Mouse (Mus musculus): Measurements from ENCODE around the gene Zmynd19.
"Not testable (repeated sequence)": the region's sequence is repeated elsewhere in the genome, so short reads cannot be mapped to it uniquely, and the experiment has no call there.

Zmynd19 gene

GRCm38 (mm10) chr2:24935057-24935796 lies 14.4 kb upstream of the Zmynd19 start, which contains the start of gene Arrdc1:
TSS of gene Arrdc1 (minus strand) at chr2:24935252.
- peak; percentile 94 for DNase-seq (ENCODE audit: low read depth, low spot score)

GRCm38 (mm10) chr2:24942092-24942491 lies 7.5 kb upstream of the Zmynd19 start:
- DNase-seq (ENCODE audit: low read depth, low spot score), result no peak

- peak; percentile 26 for DNase-seq (ENCODE audit: low read depth, low spot score)
Observed at GRCm38 (mm10) chr2:24944304-24944703, 5.3 kb upstream of the Zmynd19 start.

DNA sequence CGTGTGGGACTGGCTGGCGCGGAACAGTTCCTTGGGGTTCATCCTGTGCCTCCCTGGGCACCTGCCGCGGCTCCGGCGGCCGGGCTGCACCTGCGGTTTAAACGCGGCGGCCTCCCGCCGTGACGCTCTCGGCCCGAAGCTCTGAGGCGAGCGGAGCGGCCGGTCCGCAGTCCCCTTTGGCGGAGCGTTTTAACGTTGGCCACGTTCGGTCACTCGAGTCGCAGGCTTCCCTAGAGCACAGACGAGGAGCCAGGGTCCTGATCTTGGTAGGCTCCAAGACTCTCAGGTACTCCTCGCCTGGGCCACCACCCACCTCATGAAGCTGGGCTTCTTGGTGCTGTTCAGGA lies 570 bp downstream of the Zmynd19 start:
- DNase-seq (ENCODE audit: low read depth, low spot score), result no peak

DNA sequence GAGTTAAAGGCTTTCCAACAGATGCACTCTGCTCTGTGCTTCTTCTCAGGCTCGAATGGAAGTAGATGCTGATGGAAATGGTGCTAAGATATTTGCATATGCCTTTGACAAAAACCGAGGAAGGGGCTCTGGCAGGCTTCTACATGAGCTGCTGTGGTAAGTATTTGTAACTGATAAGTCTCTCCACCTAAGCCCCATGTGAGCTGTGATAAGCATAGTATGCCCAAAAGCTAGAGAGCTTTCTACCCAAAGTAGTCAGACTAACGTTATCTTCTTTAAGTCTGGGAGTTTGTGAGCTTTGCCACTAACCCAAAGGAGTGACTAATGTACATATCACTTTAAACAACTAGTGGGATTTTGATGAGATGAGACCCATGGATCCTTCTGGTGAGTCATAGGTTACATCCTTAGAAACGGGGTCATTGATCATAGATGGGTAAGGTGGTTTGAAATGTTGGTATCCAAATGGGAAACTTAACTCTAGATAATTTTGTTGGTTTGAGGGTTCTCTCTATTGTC lies 3.0 kb downstream of the Zmynd19 start:
- DNase-seq (ENCODE audit: low read depth, low spot score), result no peak

DNA sequence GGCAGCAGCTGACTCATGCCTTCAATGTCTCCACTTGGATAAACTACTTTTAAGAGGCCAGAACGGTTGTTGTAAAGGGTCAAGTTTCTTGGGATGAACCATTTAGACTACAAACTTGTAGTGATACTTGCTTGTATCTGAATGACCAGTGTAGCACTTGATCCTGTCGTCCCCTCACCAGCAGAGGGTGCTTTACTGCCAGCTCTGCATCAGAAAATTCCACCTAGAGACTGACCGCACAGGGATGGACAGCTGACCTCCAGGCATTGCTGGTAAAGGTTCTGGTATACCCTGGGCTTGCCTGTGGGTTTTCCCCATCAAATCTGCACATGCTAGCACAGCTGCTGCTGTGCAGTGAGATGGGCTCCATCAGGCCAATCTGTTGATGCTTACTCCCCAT lies 11.3 kb downstream of the Zmynd19 start:
- no peak for DNase-seq (ENCODE audit: low read depth, low spot score)

- peak; percentile 55 for DNase-seq (ENCODE audit: low read depth, low spot score)
Observed at GRCm38 (mm10) chr2:24962304-24963000, 12.9 kb downstream of the Zmynd19 start, which contains the start of gene Dph7. TSS of gene Dph7 (plus strand) at chr2:24962400.

DNA sequence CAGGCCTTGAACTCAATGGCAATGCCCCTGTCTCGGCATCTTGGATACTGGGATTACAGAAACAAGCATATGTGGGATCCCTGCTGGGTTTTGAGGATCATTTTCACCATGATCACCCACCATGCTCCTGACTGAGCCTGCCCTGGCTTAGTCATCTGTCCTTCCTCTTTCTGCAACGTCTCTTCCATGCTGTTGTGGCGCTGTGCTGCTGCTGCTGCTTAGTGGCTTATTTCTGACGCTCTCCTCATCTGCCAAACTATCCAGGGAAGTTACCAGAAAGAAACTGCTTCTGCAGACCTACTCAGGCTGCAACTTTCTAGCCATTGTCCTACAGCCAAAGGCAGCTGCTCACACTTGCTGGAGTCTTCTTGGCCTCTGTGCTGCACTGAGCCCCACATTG lies 20.8 kb downstream of the Zmynd19 start:
- DNase-seq (ENCODE audit: low read depth, low spot score), result no peak

DNA sequence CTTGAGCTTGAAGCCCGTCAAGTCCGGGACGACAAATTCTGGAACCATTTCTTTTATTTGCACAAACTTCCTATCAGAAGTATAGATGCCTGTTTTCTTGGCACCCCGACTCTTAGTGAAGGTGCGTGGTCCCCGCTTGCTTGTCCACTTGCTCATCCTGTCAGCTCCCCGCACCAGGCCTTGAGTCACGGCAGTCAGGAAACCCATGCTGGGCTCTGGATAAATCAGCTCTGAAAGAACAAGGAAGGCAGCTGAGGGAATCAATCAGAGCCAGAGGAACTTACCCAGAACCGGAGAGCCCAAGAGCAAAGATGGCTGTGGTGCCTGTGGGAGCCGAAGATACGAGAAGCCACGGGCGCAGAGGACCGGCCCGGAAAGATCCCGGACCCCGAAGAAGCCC lies 24.9 kb downstream of the Zmynd19 start:
- not testable (repeated sequence) for DNase-seq (ENCODE audit: low read depth, low spot score)

DNA sequence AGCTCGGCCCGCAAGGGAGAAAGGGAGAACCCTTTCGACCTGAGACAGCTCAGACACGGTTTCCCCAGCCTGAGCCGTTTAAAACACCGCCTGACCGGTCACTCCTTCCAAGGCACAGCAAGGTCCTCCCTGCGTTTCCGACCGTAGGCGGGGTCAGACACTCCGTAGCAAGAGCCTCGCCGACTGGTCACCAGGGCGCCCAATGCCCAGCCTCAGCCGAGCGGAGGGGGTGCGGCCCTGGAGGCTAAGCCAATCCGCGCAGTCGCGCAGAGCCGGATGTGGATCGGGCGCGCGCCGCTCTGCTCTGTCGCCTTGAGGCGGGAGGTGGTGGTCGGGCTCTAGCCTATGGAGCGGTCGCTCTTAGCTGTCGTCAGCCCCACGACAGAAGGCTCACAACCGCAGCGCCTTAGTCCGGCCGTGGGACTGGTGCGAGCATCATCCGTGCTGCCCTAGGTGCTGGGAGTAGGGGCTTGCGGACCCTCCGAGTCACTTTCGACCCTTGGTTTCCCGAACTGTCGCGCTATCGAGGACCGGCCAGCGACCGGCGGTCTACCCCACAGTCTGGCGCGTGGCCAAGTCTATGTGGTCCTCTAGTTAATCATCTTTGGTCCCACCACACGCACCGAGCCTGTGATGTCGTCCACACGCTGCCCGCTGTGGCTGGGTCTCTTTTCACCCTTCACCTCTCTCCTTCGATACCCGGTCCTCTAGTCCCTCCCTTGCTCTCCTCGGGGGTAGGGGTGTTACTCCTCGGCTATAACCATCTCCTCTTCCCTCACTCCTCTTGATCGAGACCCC lies 25.5 kb downstream of the Zmynd19 start, which contains the start of gene Mrpl41:
TSS of gene Mrpl41 (minus strand) at position 193 of the 798 bp plus-strand sequence.
- peak; percentile 97 for DNase-seq (ENCODE audit: low read depth, low spot score)

GRCm38 (mm10) chr2:24975704-24976297 lies 26.2 kb downstream of the Zmynd19 start, which contains the start of gene Pnpla7:
TSS of gene Pnpla7 (plus strand) at chr2:24976033.
- peak; percentile 91 for DNase-seq (ENCODE audit: low read depth, low spot score)

- DNase-seq (ENCODE audit: low read depth, low spot score), result no peak
Observed at GRCm38 (mm10) chr2:24976960-24977359, 27.4 kb downstream of the Zmynd19 start.

GRCm38 (mm10) chr2:24987762-24988161 lies 38.2 kb downstream of the Zmynd19 start:
- DNase-seq (ENCODE audit: low read depth, low spot score), result no peak

- no peak for DNase-seq (ENCODE audit: low read depth, low spot score)
Observed at GRCm38 (mm10) chr2:24995332-24995731, 45.7 kb downstream of the Zmynd19 start.

- no peak for DNase-seq (ENCODE audit: low read depth, low spot score)
Observed at GRCm38 (mm10) chr2:24996471-24996870, 46.9 kb downstream of the Zmynd19 start.

DNA sequence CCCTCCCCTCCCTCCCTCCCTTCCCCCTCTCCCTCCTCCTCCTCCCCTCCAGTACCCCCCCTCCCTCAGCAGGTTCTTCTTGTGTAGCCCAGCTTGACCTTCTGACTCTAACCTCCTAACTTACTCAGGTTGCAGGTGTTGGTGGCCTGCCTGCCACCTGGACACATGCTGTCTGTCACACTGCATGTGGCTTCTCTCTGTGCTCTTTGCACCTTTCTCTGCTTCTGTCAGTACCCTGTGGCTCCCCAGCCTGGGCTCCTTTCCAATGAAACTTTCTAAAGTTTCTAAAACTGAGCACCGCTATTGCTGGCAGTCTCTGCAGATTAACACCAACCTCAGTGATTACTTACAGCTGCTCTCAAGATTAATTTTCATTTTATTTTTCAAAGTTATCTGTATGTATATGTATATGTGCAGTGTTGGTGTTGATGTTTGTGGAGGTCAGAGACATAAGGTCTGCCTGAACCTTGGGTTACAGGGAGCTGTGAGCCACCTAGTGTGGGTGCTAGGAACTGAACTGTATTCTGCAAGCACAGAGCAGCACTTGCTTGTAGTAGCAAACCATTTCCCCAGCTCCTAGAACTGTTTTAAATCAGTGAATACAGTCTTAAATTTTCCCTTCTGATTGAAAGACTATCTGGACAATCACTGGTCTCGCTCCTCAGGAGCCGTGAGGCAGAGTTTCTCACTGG lies 51.1 kb downstream of the Zmynd19 start:
- DNase-seq (ENCODE audit: low read depth, low spot score), result peak; percentile 38

DNA sequence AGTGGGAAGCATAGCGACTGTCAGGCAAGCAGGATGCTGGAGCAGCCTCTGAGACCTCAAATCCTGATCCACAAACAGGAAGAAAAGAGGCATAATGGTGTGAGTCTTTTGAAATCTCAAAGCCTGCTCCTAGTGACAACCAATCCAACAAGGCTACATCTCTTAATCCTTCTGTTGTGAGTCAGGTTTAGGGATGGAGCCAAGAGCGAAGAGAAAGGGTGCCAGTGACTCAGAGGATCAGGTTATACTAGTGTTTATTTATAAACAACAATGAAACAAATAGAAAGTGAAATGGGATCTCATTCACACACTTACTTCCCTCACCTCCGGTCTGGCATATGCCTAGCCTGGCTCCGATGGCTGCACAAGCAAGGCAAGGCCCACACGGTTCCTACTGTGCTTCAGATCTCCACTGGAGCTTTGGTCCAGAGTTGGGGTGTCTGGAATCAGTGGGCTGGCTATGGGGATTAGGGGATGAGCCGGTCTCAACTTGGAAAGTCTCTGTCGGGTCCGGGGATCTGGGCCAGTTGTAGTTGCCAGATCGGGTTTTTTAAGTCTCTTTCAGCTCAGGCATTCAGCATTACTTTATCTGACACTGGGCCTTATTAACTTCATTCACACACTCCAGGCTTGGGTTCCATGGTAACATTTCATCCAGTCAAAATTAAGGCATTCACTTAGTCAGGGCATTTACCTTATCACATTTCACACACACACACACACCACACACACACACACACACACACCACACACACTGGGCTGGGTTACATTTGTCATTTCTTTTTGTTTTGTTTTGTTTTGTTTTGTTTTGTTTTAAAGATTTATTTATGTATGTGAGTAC lies 54.6 kb downstream of the Zmynd19 start:
- DNase-seq (ENCODE audit: low read depth, low spot score), result no peak

DNA sequence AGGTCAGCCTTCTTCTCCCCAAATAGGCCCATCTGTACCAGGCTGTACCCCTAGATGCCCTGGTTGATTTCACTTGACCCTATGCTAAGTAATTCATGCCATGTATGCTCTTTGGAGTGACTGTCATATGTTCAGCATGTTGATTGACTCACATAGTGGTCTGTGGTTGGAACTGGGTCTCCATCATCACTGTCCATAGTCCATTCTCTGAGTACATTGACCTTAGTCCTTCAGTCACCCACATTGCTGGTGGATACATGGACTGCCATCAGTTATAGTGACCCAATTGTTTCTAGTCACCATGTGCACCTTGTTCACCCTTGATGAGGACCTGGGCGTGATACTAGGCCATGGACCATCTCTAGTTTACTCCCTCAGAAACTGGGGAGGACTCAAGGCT lies 57.2 kb downstream of the Zmynd19 start:
- no peak for DNase-seq (ENCODE audit: low read depth, low spot score)

DNA sequence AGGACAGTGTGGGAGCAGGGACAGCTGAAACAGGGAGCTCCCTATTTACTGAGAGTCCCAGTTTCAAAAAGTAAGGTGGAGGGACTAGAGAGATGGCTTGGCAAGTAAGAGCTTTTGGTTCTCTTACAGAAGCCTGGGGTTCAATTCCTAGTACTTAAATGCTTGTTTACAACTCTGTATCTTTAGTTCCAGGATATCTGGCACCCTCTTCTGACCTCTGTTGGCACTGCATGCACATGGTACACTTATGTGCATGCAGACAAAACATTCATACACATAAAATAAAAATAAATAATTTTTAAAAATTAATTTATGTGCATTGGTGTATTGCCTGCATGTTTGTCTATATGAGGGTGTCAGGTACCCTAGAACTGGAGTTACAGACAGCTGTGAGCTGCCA lies 58.7 kb downstream of the Zmynd19 start:
- DNase-seq (ENCODE audit: low read depth, low spot score), result no peak
